Mouse (Mus musculus) liver, embryonic 11.5 days (tissue): Measurements from ENCODE around the gene Meis2. TPM values are rescaled to one million over a fixed set of nuclear protein-coding genes. Genes with fewer than 3 reads are reported as not detected.

Source experiments
- ATAC-seq: fragments of 200-750 bp; cut with Nextera tagmentation; replicated peaks from 2 replicates; pipeline ENCODE4 v1.8.0; 2017; ENCODE audit warnings: moderate number of reproducible peaks, mild to moderate bottlenecking, moderate TSS enrichment, moderate library complexity; ENCODE audit not compliant: low FRiP score
- DNase-seq: peaks from one replicate; pipeline ENCODE4 v3.0.0-alpha.2; 2017; ENCODE audit warnings: low spot score
- H3K27ac ChIP-seq: fragments of 300-500 bp; sonication (generic); 2 replicates; pipeline ENCODE4 v1.5.1; 2014; ENCODE audit warnings: mild to moderate bottlenecking, low read depth, low read length, control low read depth
- H3K27me3 ChIP-seq: fragments of 300-500 bp; sonication (generic); replicated peaks from 2 replicates; pipeline ENCODE4 v1.6.1; 2014; ENCODE audit warnings: low read length, mixed read lengths; ENCODE audit not compliant: control insufficient read depth, insufficient read depth
- H3K36me3 ChIP-seq: fragments of 300-500 bp; sonication (generic); 2 replicates; pipeline ENCODE4 v1.6.1; 2014; ENCODE audit warnings: mild to moderate bottlenecking, low read length, moderate library complexity, mixed read lengths; ENCODE audit not compliant: control insufficient read depth, insufficient read depth
- H3K4me1 ChIP-seq: fragments of 300-500 bp; sonication (generic); replicated peaks from 2 replicates; pipeline ENCODE4 v1.6.1; 2014; ENCODE audit warnings: low read length, mixed read lengths; ENCODE audit not compliant: control insufficient read depth, insufficient read depth
- H3K4me2 ChIP-seq: fragments of 300-500 bp; sonication (generic); 2 replicates; pipeline ENCODE4 v1.6.1; 2014; ENCODE audit warnings: mild to moderate bottlenecking, control low read depth, moderate library complexity
- H3K4me3 ChIP-seq: fragments of 300-500 bp; sonication (generic); 2 replicates; pipeline ENCODE4 v1.5.1; 2014; ENCODE audit warnings: low read depth, low read length, control low read depth
- H3K9ac ChIP-seq: fragments of 300-500 bp; sonication (generic); 2 replicates; pipeline ENCODE4 v1.6.1; 2014; ENCODE audit warnings: low read depth, low read length, control low read depth
- H3K9me3 ChIP-seq: fragments of 300-500 bp; sonication (generic); 2 replicates; pipeline ENCODE4 v1.6.1; 2016; ENCODE audit warnings: low read length, inconsistent platforms, mixed read lengths; ENCODE audit not compliant: control insufficient read depth
- WGBS: fragments of 180-500 bp; shearing (Covaris S2); extraction: QIAGEN DNeasy Blood & Tissue Kit; methylation state at CpG from one replicate; pipeline ENCODE4 v1.1.7; 2014; 5-methylcytosine and 5-hydroxymethylcytosine counted together
- polyA plus RNA-seq: library from polyadenylated mRNA; unstranded; fragments of >200 nt; fragmentation: Nextera tagmentation; extraction: Ambion mirVana; gene quantifications from 2 replicates; pipeline ENCODE4 v1.2.1, GENCODE M21; 2014

The Meis2 gene
- polyA plus RNA-seq, 1 experiment from 2014 or later, result 20.0 TPM

GRCm38 (mm10) chr2:115836034-115836433 lies 229.6 kb downstream of the Meis2 start:
- H3K4me1 ChIP-seq, result no peaks in the 10 kb centered on the region
- WGBS, result 73% methylated on average over 2 of the region's 2 CpGs
- no peaks in the 10 kb centered on the region for H3K36me3 ChIP-seq
- H3K4me2 ChIP-seq, result no peak overlapping the region
- no peaks in the 10 kb centered on the region for H3K9me3 ChIP-seq
- H3K27ac ChIP-seq, result no peak overlapping the region
- ATAC-seq, result no peak
- H3K27me3 ChIP-seq, result no peaks in the 10 kb centered on the region
- no peak overlapping the region for H3K9ac ChIP-seq
- H3K4me3 ChIP-seq, result no peak overlapping the region
- DNase-seq, result no peak

- Histone ChIP-seq H3K9me3 (no peaks in the 10 kb centered on the region), H3K36me3 (no peaks in the 10 kb centered on the region), H3K9ac (no peak overlapping the region), H3K27ac (no peak overlapping the region), H3K4me1 (no peaks in the 10 kb centered on the region), H3K4me3 (no peak overlapping the region), H3K4me2 (no peak overlapping the region), H3K27me3 (no peaks in the 10 kb centered on the region)
- ATAC-seq, result no peak
- WGBS, result 86% methylated on average over 5 of the region's 5 CpGs
- no peak for DNase-seq
These were observed 243.3 kb downstream of the Meis2 start for GRCm38 (mm10) chr2:115822361-115822760.

DNA sequence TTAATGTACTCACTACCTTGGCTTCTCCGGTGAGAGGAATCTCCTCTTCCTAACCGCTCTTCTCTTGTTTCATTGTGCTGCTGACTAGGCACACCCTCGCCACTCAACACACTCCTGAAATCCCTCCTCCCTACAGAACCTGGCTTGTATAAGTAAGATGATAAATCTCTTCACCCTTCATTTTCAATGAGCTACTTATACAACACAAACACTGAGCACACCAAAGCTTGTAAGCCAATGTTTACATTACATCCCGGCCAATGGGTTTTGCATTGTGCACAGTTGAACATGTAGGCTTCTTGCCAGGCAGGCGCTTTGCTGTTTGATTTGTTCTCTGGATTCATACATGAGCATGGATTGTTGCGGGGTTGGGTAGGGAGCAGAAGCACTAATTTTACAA lies 247.7 kb downstream of the Meis2 start:
- H3K4me3 ChIP-seq, result no peak overlapping the region
- H3K4me1 ChIP-seq, result no peaks in the 10 kb centered on the region
- no peak overlapping the region for H3K27ac ChIP-seq
- no peaks in the 10 kb centered on the region for H3K36me3 ChIP-seq
- no peak for DNase-seq
- 81% methylated on average over 6 of the region's 6 CpGs for whole genome bisulfite sequencing
- peaks cover 2% of the 10 kb centered on the region; the same call in 1 of the 2 replicates for H3K9me3 ChIP-seq
- H3K27me3 ChIP-seq, result no peaks in the 10 kb centered on the region
- H3K4me2 ChIP-seq, result no peak overlapping the region
- H3K9ac ChIP-seq, result no peak overlapping the region
- ATAC-seq, result no peak

DNA sequence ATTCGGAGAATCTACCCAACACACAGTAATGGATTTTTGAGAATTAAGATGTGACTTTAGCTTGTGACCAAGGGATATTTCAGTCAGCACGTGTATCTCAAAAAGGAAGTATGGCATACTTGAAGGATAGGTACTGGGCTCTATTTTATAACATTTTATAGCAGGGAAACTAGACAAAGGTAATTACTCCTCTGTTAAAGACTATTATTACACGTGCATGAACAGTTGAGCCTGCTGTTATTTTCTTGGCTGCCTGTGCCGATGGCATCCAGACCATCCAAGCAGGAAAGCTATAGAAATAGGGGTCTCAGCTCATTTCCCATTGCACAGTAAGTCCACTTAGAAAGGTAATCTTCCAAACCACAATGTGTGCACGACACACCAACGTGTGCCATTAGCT lies 251.9 kb downstream of the Meis2 start:
- no peak overlapping the region for H3K4me3 ChIP-seq
- H3K27ac ChIP-seq, result no peak overlapping the region
- 65% methylated on average over 6 of the region's 6 CpGs for WGBS
- DNase-seq (no peak), ATAC-seq (no peak)
- no peaks in the 10 kb centered on the region for H3K27me3 ChIP-seq
- peaks cover 2% of the 10 kb centered on the region; the same call in 1 of the 2 replicates for H3K9me3 ChIP-seq
- no peak overlapping the region for H3K9ac ChIP-seq
- no peaks in the 10 kb centered on the region for H3K36me3 ChIP-seq
- H3K4me1 ChIP-seq, result no peaks in the 10 kb centered on the region
- H3K4me2 ChIP-seq, result no peak overlapping the region

GRCm38 (mm10) chr2:115813316-115813715 lies 252.3 kb downstream of the Meis2 start:
- WGBS, result 43% methylated on average over 11 of the region's 11 CpGs
- Histone ChIP-seq H3K4me2 (no peak overlapping the region), H3K36me3 (no peaks in the 10 kb centered on the region), H3K9me3 (peaks cover 2% of the 10 kb centered on the region; the same call in 1 of the 2 replicates), H3K4me3 (no peak overlapping the region), H3K4me1 (no peaks in the 10 kb centered on the region), H3K27ac (no peak overlapping the region), H3K9ac (no peak overlapping the region), H3K27me3 (no peaks in the 10 kb centered on the region)
- ATAC-seq (no peak), DNase-seq (no peak)
